Mouse (Mus musculus) urinary bladder, adult 2 months (tissue): ENCODE results near the gene Tmem202. TPM values are rescaled to one million over a fixed set of nuclear protein-coding genes. Genes with fewer than 3 reads are reported as not detected.

ENCODE experiments used
- DNase-seq: peaks from one replicate; pipeline ENCODE4 v3.0.0; 2022; ENCODE audit warnings: low spot score
- polyA plus RNA-seq: library from polyadenylated mRNA; depleted of rRNA; stranded (reverse); fragments of >200 nt; gene quantifications from 2 replicates; pipeline ENCODE4 v1.2.3, GENCODE M21; 2012; rRNA removed

Gene Tmem202
- polyA plus RNA-seq = 1.3 and 1.5 TPM in 2 replicates

GRCm38 (mm10) chr9:59539441-59540137 is at the start of gene Tmem202, which contains the start of gene Hexa:
Gene Tmem202, minus strand, starts transcription at chr9:59539847.
Gene Hexa, plus strand, starts transcription at chr9:59539540.
- peak; percentile 79 for DNase-seq

GRCm38 (mm10) chr9:59588710-59589671 is 49.3 kb upstream of the Tmem202 start:
- no peak for DNase-seq

- no peak for DNase-seq
Measured at GRCm38 (mm10) chr9:59588252-59588651, 48.6 kb upstream of the Tmem202 start.

- peak; percentile 34 for DNase-seq
Measured at GRCm38 (mm10) chr9:59584871-59585308, 45.2 kb upstream of the Tmem202 start.

GRCm38 (mm10) chr9:59578505-59578867 is 38.8 kb upstream of the Tmem202 start:
- no peak for DNase-seq

GRCm38 (mm10) chr9:59577844-59578504 is 38.3 kb upstream of the Tmem202 start, which contains the start of gene Celf6:
Gene Celf6, plus strand, starts transcription at chr9:59577917.
- peak; percentile 51 for DNase-seq

- DNase-seq = no peak
Measured at GRCm38 (mm10) chr9:59577401-59577800, 37.8 kb upstream of the Tmem202 start.

GRCm38 (mm10) chr9:59571852-59572251 is 32.2 kb upstream of the Tmem202 start:
- no peak for DNase-seq

GRCm38 (mm10) chr9:59567111-59567510 is 27.5 kb upstream of the Tmem202 start:
- DNase-seq = no peak

GRCm38 (mm10) chr9:59565600-59565999 is 26.0 kb upstream of the Tmem202 start:
- DNase-seq = peak; percentile 51

GRCm38 (mm10) chr9:59553719-59554118 is 14.1 kb upstream of the Tmem202 start:
- no peak for DNase-seq

- no peak for DNase-seq
Measured at GRCm38 (mm10) chr9:59552610-59553009, 13.0 kb upstream of the Tmem202 start.

GRCm38 (mm10) chr9:59551620-59552031 is 12.0 kb upstream of the Tmem202 start:
- no peak for DNase-seq

GRCm38 (mm10) chr9:59551017-59551416 is 11.4 kb upstream of the Tmem202 start:
- DNase-seq = no peak

- DNase-seq = no peak
Measured at GRCm38 (mm10) chr9:59550077-59550476, 10.4 kb upstream of the Tmem202 start.

GRCm38 (mm10) chr9:59548961-59549487 is 9.4 kb upstream of the Tmem202 start:
- DNase-seq = no peak

- no peak for DNase-seq
Measured at GRCm38 (mm10) chr9:59547869-59548268, 8.2 kb upstream of the Tmem202 start.

GRCm38 (mm10) chr9:59544739-59545138 is 5.1 kb upstream of the Tmem202 start:
- DNase-seq = no peak

GRCm38 (mm10) chr9:59542766-59543324 is 3.2 kb upstream of the Tmem202 start:
- DNase-seq = no peak

GRCm38 (mm10) chr9:59541617-59542016 is 2.0 kb upstream of the Tmem202 start:
- DNase-seq = no peak

GRCm38 (mm10) chr9:59537651-59538050 is 2.0 kb downstream of the Tmem202 start:
- no peak for DNase-seq
